Mouse (Mus musculus) Muller cell, postnatal 12 days (primary cell): ENCODE measurements at regions not wholly inside any gene's neighbourhood (a gene's known extent, or its start where the extent isn't known, plus 50 kb on each side); places are given as distances from the start of the nearest gene placed in this dataset.

Experiments used
- DNase-seq: peaks from one replicate; pipeline ENCODE4 v3.0.0-alpha.2; 2015; ENCODE audit errors: inconsistent ontology term

GRCm38 (mm10) chr9:113488651-113489050, 219.4 kb downstream of the Pdcd6ip start:
- DNase-seq: no peak

- DNase-seq: peak; percentile 46
Measured at GRCm38 (mm10) chr9:113486494-113487081, 221.5 kb downstream of the Pdcd6ip start.

GRCm38 (mm10) chr9:113479897-113480296, 228.2 kb downstream of the Pdcd6ip start:
- no peak for DNase-seq

- DNase-seq: peak; percentile 54
Measured at GRCm38 (mm10) chr9:113478761-113479265, 229.2 kb downstream of the Pdcd6ip start.

GRCm38 (mm10) chr9:113471781-113472180, 236.3 kb downstream of the Pdcd6ip start:
- DNase-seq: no peak

GRCm38 (mm10) chr9:113462888-113463287, 245.2 kb downstream of the Pdcd6ip start:
- DNase-seq: no peak

- no peak for DNase-seq
Measured at GRCm38 (mm10) chr9:113462267-113462887, 245.7 kb downstream of the Pdcd6ip start.

- no peak for DNase-seq
Measured at GRCm38 (mm10) chr9:113459885-113460284, 248.2 kb downstream of the Pdcd6ip start.

- no peak for DNase-seq
Measured at GRCm38 (mm10) chr9:113459221-113459620, 248.8 kb downstream of the Pdcd6ip start.

- DNase-seq: no peak
Measured at GRCm38 (mm10) chr9:113458741-113459154, 249.3 kb downstream of the Pdcd6ip start.

- no peak for DNase-seq
Measured at GRCm38 (mm10) chr9:113457169-113457850, 250.7 kb downstream of the Pdcd6ip start.

- DNase-seq: no peak
Measured at GRCm38 (mm10) chr9:113455577-113455976, 252.5 kb downstream of the Pdcd6ip start.

- DNase-seq: peak; percentile 48
Measured at GRCm38 (mm10) chr9:113453231-113453630, 254.8 kb downstream of the Pdcd6ip start.

GRCm38 (mm10) chr9:113441770-113442411, 266.2 kb downstream of the Pdcd6ip start:
- DNase-seq: peak; percentile 72

- DNase-seq: no peak
Measured at GRCm38 (mm10) chr9:113438394-113438793, 269.7 kb downstream of the Pdcd6ip start.

- no peak for DNase-seq
Measured at GRCm38 (mm10) chr9:113435921-113436320, 272.1 kb downstream of the Pdcd6ip start.

- no peak for DNase-seq
Measured at GRCm38 (mm10) chr9:113433424-113433823, 274.6 kb downstream of the Pdcd6ip start.

- no peak for DNase-seq
Measured at GRCm38 (mm10) chr9:113432601-113433179, 275.4 kb downstream of the Pdcd6ip start.

- no peak for DNase-seq
Measured at GRCm38 (mm10) chr9:113430411-113430810, 277.6 kb downstream of the Pdcd6ip start.

GRCm38 (mm10) chr9:113427281-113427680, 280.8 kb downstream of the Pdcd6ip start:
- DNase-seq: no peak

GRCm38 (mm10) chr9:113426324-113426723, 281.7 kb downstream of the Pdcd6ip start:
- DNase-seq: no peak

GRCm38 (mm10) chr9:113421645-113422044, 286.4 kb downstream of the Pdcd6ip start:
- no peak for DNase-seq
